Mouse (Mus musculus) lung, adult 2 months (tissue): ENCODE data around the gene Gm29110. TPM values are rescaled to one million over a fixed set of nuclear protein-coding genes. Genes with fewer than 3 reads are reported as not detected.
"Not testable (repeated sequence)": the region's sequence is repeated elsewhere in the genome, so short reads cannot be mapped to it uniquely, and the experiment has no call there.

Source experiments
- DNase-seq: peaks from one replicate; pipeline ENCODE4 v3.0.0; 2022
- H3K4me1 ChIP-seq: fragments of 200-500 bp; 2 replicates; pipeline ENCODE4 v1.6.1; 2011; ENCODE audit warnings: low read length; ENCODE audit not compliant: control insufficient read depth, insufficient read depth
- H3K4me3 ChIP-seq: fragments of 200-500 bp; replicated peaks from 2 replicates; pipeline ENCODE3; 2011; ENCODE audit warnings: low read depth, mild to moderate bottlenecking, control low read depth, low read length; ENCODE audit errors: extremely low read depth
- WGBS: fragments of 180-500 bp; shearing (Covaris S2); methylation state at CpG from one replicate; pipeline ENCODE4 v1.1.7; 2018; 5-methylcytosine and 5-hydroxymethylcytosine counted together
- polyA plus RNA-seq: library from polyadenylated mRNA; depleted of rRNA; stranded (reverse); fragments of >200 nt; gene quantifications from 2 replicates; pipeline ENCODE4 v1.2.3, GENCODE M21; 2012; rRNA removed

The Gm29110 gene
- polyA plus RNA-seq: not detected in 2 replicates

GRCm38 (mm10) chrY:74470231-74470630, at the start of gene Gm29110:
Gene Gm29110, plus strand, starts transcription at chrY:74470531.
- not testable (repeated sequence) for DNase-seq, H3K4me1 ChIP-seq, H3K4me3 ChIP-seq
- WGBS: no CpG with 5 or more reads among the region's 6 CpGs

Other genes with a start within 250 kb of the Gm29110 start
- not detected in 2 replicates for gene Gm21913, start 153.4 kb downstream of the Gm29110 start, polyA plus RNA-seq